Mouse (Mus musculus) hindbrain, embryonic 11.5 days (tissue): Measurements from ENCODE around the gene Lsm4. TPM values are rescaled to one million over a fixed set of nuclear protein-coding genes. Genes with fewer than 3 reads are reported as not detected.

Experiments
- ATAC-seq: fragments of 200-750 bp; cut with Nextera tagmentation; 2 replicates; pipeline ENCODE4 v1.8.0; 2017; ENCODE audit warnings: mild to moderate bottlenecking, moderate TSS enrichment, moderate library complexity; ENCODE audit not compliant: low FRiP score
- DNase-seq: peaks from one replicate; pipeline ENCODE4 v3.0.0-alpha.2; 2015; ENCODE audit warnings: low spot score
- H3K27ac ChIP-seq: fragments of 300-500 bp; sonication (generic); 2 replicates; pipeline ENCODE4 v1.5.1; 2014; ENCODE audit warnings: mild to moderate bottlenecking, low read depth, low read length
- H3K27me3 ChIP-seq: fragments of 300-500 bp; sonication (generic); 2 replicates; pipeline ENCODE4 v1.6.1; 2014; ENCODE audit warnings: mild to moderate bottlenecking, low read length, moderate library complexity, mixed read lengths; ENCODE audit not compliant: control insufficient read depth, insufficient read depth
- H3K36me3 ChIP-seq: fragments of 300-500 bp; sonication (generic); 2 replicates; pipeline ENCODE4 v1.6.1; 2014; ENCODE audit warnings: mild to moderate bottlenecking, low read length, moderate library complexity, mixed read lengths; ENCODE audit not compliant: control insufficient read depth, insufficient read depth
- H3K4me1 ChIP-seq: fragments of 300-500 bp; sonication (generic); replicated peaks from 2 replicates; pipeline ENCODE4 v1.6.1; 2014; ENCODE audit warnings: low read length, mixed read lengths; ENCODE audit not compliant: control insufficient read depth, insufficient read depth
- H3K4me2 ChIP-seq: fragments of 300-500 bp; sonication (generic); replicated peaks from 2 replicates; pipeline ENCODE4 v1.6.1; 2014; ENCODE audit warnings: mild to moderate bottlenecking, low read depth, low read length
- H3K4me3 ChIP-seq: fragments of 300-500 bp; sonication (generic); 2 replicates; pipeline ENCODE4 v1.5.1; 2014; ENCODE audit warnings: low read depth, low read length
- H3K9ac ChIP-seq: fragments of 300-500 bp; sonication (generic); 2 replicates; pipeline ENCODE4 v1.6.1; 2014; ENCODE audit warnings: low read depth, low read length
- H3K9me3 ChIP-seq: fragments of 300-500 bp; sonication (generic); 2 replicates; pipeline ENCODE4 v1.6.1; 2016; ENCODE audit warnings: low read length; ENCODE audit not compliant: control insufficient read depth
- WGBS: fragments of 180-500 bp; shearing (Covaris S2); extraction: QIAGEN DNeasy Blood & Tissue Kit; methylation state at CpG from one replicate; pipeline ENCODE4 v1.1.7; 2014; 5-methylcytosine and 5-hydroxymethylcytosine counted together
- polyA plus RNA-seq: library from polyadenylated mRNA; unstranded; fragments of >200 nt; fragmentation: Nextera tagmentation; extraction: Ambion mirVana; gene quantifications from 2 replicates; pipeline ENCODE4 v1.2.1, GENCODE M21; 2014

Lsm4 gene
- polyA plus RNA-seq, 1 experiment from 2014 or later, result 282 TPM

DNA sequence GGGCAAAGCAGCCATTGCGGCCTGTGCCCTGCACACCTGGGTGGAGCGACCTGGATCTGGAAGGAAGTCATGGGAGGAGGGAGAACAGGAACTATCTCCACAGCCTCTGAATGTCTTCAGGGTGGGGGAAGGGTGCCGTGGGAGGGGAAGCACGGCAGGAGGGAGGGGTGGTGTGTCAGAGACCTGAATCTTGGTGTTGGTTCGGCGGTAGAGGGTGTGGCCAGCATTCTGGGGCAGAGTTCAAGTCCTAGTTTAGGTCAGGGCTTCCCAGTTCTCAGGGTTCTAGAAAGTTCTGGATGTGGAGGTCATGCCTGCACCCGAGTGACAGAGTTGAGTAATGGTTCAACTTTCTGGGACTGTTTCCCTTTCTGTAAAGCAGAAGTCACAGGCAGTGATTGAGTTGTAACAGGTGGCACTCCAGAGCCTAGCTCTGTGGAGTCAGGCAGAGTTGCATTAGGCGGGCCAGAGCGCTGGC lies 46.8 kb downstream of the Lsm4 start:
- H3K27me3 ChIP-seq, result no peaks in the 10 kb centered on the region
- 74% methylated on average over 9 of the region's 9 CpGs for WGBS
- H3K4me1 ChIP-seq, result no peaks in the 10 kb centered on the region
- ATAC-seq (no peak), DNase-seq (no peak)
- H3K9me3 ChIP-seq, result no peaks in the 10 kb centered on the region
- H3K4me2 ChIP-seq, result no peak overlapping the region
- H3K36me3 ChIP-seq, result no peaks in the 10 kb centered on the region
- no peak overlapping the region for H3K4me3 ChIP-seq
- H3K27ac ChIP-seq, result no peak overlapping the region
- H3K9ac ChIP-seq, result no peak overlapping the region

GRCm38 (mm10) chr8:70720739-70721138 lies 47.7 kb downstream of the Lsm4 start:
- Histone ChIP-seq H3K27me3 (no peaks in the 10 kb centered on the region), H3K36me3 (no peaks in the 10 kb centered on the region), H3K27ac (no peak overlapping the region), H3K4me3 (no peak overlapping the region), H3K4me2 (no peak overlapping the region), H3K9ac (no peak overlapping the region), H3K4me1 (no peaks in the 10 kb centered on the region), H3K9me3 (no peaks in the 10 kb centered on the region)
- DNase-seq (peak; percentile 86), ATAC-seq (peak; percentile 62; the same call in 1 of the 2 replicates)
- 6% methylated on average over 3 of the region's 3 CpGs for WGBS

DNA sequence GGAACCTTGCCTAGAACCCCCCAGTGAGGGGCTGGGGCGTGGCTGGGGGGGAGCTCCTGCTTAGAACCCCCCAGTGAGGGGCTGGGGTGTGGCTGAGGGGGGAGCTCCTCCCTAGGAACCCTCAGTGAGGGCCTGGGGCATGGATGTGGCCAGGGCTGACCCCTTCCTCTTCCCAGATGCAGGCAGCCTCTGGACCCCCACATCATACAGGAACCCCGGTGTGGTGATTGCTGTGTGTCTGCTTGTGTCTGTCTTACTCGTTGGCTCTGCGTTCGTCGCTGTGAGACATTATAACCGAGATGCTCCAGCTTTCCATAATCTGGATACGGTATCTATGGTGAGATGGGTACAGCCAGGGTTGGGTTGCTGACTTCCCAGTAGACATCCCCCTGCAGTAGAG lies 48.6 kb downstream of the Lsm4 start:
- Histone ChIP-seq H3K4me1 (no peaks in the 10 kb centered on the region), H3K9me3 (no peaks in the 10 kb centered on the region), H3K27me3 (no peaks in the 10 kb centered on the region), H3K4me3 (no peak overlapping the region), H3K4me2 (no peak overlapping the region), H3K9ac (no peak overlapping the region), H3K36me3 (no peaks in the 10 kb centered on the region), H3K27ac (no peak overlapping the region)
- ATAC-seq (no peak), DNase-seq (no peak)
- WGBS, result 86% methylated on average over 8 of the region's 8 CpGs

DNA sequence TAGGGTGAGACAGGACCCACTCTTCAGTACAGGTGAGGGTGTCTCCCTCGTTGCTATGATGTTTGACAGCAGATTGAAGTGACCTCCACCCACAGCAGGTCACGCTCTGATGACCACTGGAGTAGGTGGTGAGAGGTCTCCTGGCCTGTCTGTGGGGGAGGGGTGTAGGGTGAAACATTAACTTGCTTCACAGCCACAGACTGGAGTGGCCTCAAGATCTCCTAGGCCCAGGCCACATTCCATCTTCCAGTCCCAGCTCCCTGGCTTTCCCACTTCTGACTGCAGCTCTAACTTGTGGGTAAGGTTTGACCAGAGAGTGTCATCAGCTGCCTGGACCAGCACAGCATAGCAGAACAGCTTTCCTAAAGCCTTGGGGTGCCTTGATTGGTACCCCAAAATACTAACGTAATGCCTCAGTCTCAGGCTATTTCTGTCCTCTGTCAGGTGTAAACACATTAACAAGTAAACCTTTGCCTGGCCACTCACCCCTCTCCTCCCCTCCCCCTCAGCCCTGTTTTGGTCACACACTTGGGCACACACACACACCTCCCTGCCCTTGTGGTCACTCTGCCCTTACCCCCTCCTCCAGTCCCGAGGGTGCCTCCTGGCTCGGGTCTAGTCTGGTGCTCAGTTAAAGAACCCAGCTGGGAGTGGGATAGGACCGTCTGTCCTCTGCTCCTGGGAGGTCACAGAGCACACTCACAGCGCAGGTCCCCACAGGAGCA lies 50.6 kb downstream of the Lsm4 start, which contains the start of gene Pde4c:
Pde4c (plus strand) TSS at position 235 of the 725 bp plus-strand sequence.
- WGBS, result 60% methylated on average over 7 of the region's 7 CpGs
- H3K4me3 ChIP-seq, result no peak within 1 kb of the TSS
- no peaks in the 10 kb centered on the region for H3K36me3 ChIP-seq

DNA sequence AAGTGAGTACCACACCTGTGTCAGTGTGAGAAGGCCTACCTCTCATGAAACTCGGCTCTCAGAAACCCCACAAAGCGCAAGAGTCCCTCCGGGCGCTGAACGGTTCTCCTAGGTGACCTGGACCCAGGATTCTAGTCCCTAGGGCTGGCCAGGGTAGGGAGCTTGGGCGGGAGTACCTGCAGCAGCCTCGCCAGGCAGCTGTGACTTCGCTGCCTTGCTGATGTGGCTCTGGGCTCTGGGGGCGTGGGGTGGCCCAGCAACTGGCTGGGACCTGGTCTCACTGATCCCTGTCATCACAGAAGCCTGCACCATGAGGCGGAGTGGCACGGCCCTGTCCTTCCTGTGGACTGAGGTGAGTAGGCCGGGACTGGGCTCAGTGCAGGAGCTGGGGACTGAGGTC lies 51.2 kb downstream of the Lsm4 start:
- 81% methylated on average over 12 of the region's 12 CpGs for WGBS
- DNase-seq, result no peak
- Histone ChIP-seq H3K9ac (no peak overlapping the region), H3K4me3 (no peak overlapping the region), H3K4me2 (no peak overlapping the region), H3K4me1 (no peaks in the 10 kb centered on the region), H3K27ac (no peak overlapping the region), H3K27me3 (peaks cover 12% of the 10 kb centered on the region), H3K9me3 (no peaks in the 10 kb centered on the region), H3K36me3 (no peaks in the 10 kb centered on the region)
- no peak for ATAC-seq

More for the DNA sequence above, 50.6 kb downstream of the Lsm4 start, which contains the start of gene Pde4c:
- Histone ChIP-seq H3K27ac (no peak within 1 kb of the TSS), H3K9ac (no peak within 1 kb of the TSS), H3K9me3 (no peaks in the 10 kb centered on the region), H3K4me2 (no peak within 1 kb of the TSS), H3K4me1 (no peaks in the 10 kb centered on the region), H3K27me3 (peaks cover 8% of the 10 kb centered on the region; the same call in 1 of the 2 replicates)
- DNase-seq, result no peak
- ATAC-seq, result no peak

GRCm38 (mm10) chr8:70725792-70726447 lies 52.9 kb downstream of the Lsm4 start:
- DNase-seq, result peak; percentile 26
- Histone ChIP-seq H3K27ac (no peak overlapping the region), H3K4me2 (no peak overlapping the region), H3K9ac (no peak overlapping the region), H3K4me1 (no peaks in the 10 kb centered on the region; the same call in 1 of the 2 replicates), H3K36me3 (no peaks in the 10 kb centered on the region), H3K27me3 (peaks cover 26% of the 10 kb centered on the region), H3K9me3 (no peaks in the 10 kb centered on the region), H3K4me3 (no peak overlapping the region)
- no peak for ATAC-seq
- 29% methylated on average over 14 of the region's 14 CpGs for WGBS

DNA sequence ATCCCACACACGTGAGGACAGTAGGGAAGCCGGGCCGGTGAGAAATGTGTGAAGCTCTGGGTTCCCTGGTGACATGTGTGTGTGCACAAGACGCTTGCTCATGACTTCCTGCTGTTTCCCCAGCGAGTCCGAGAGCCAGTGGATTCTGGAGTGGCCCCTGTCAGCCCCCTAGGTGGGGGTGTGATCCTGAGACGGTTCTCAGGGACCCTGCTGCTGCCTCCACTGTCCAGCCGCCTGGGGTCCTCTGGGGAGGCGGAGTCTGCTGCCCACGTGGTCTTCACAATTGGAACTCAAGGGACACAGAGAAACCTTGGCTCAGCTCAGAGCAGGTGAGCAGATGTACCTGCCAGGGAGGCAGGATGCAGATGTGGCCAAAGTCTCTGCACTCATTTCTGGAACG lies 53.7 kb downstream of the Lsm4 start:
- Histone ChIP-seq H3K4me2 (no peak overlapping the region), H3K27me3 (peaks cover 29% of the 10 kb centered on the region), H3K27ac (no peak overlapping the region), H3K4me3 (no peak overlapping the region), H3K9me3 (no peaks in the 10 kb centered on the region), H3K4me1 (no peaks in the 10 kb centered on the region; the same call in 1 of the 2 replicates), H3K9ac (no peak overlapping the region), H3K36me3 (no peaks in the 10 kb centered on the region)
- ATAC-seq (no peak), DNase-seq (no peak)
- WGBS, result 43% methylated on average over 11 of the region's 11 CpGs
